ENCODE assay signal across 16 mouse cellular contexts in the genomic region with DNA sequence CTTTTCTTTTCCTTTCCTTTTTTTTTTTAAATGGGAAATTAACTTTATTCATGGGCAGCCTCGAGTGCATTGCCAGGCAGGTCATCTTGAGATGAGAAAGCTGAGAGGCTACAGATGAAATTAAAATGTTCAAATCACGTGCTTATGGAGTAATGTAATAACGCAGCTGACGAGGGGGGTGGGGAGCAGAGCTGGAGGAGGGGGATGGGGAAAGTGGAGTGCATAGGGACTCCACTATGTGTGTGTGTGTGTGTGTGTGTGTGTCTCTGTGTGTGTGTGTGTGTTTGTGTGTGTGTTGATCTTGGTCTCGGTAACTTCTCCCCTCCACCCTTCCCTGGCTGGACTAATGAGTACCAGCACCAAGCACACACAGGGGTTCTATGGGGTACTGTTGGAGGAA.
"Had no signal": no experiment of that assay in that cellular context is flagged by ENCODE, and none has a peak within 500 bp of the region (broad histone marks: within the 10 kb centered on the region; RNA-seq: fewer than 3 reads in every experiment).

No protein-coding gene starts in this region.

- H3K36me3 ChIP-seq: limb, embryonic 15.5 days; liver, embryonic 12.5 days; neural tube, embryonic 12.5 days had no signal

- DNase-seq: kidney, adult 8-10 months; kidney, postnatal 25 days; layer of hippocampus, adult 9-11 months; layer of hippocampus, postnatal 36 days; lung, embryonic 14.5 days; lung, postnatal 14 days; spleen, adult 18-20 months; thymus, adult 18-20 months; thymus, postnatal 25 days had no signal

- H3K27me3 ChIP-seq: neural tube, embryonic 12.5 days had no signal

- H3K4me3 ChIP-seq: limb, embryonic 15.5 days; liver, embryonic 12.5 days; megakaryocyte, embryonic 14.5 days; myocyte; neural tube, embryonic 12.5 days had no signal

- H3K4me1 ChIP-seq: liver, embryonic 12.5 days had no signal

- H3K27ac ChIP-seq: limb, embryonic 15.5 days; liver, embryonic 12.5 days; macrophage; neural tube, embryonic 12.5 days had no signal

- H3K4me2 ChIP-seq: limb, embryonic 15.5 days; liver, embryonic 12.5 days; lung, embryonic 14.5 days; neural tube, embryonic 12.5 days had no signal

- ATAC-seq: intestine, postnatal 0 days; liver, embryonic 12.5 days had no signal

- H3K9ac ChIP-seq: limb, embryonic 15.5 days; liver, embryonic 12.5 days; lung, embryonic 14.5 days; neural tube, embryonic 12.5 days had no signal

- H3K9me3 ChIP-seq: limb, embryonic 15.5 days; liver, embryonic 12.5 days; megakaryocyte, embryonic 14.5 days; neural tube, embryonic 12.5 days had no signal
